Mouse (Mus musculus) brain, embryonic 14.5 days (tissue): ENCODE results near the gene Olfr536.
"Not testable (repeated sequence)": the region's sequence is repeated elsewhere in the genome, so short reads cannot be mapped to it uniquely, and the experiment has no call there.

Experiments
- CTCF ChIP-seq: fragments of 200-500 bp; IDR thresholded peaks from 2 replicates; pipeline ENCODE4 v1.5.1; 2012; ENCODE audit warnings: inconsistent platforms, mild to moderate bottlenecking, moderate library complexity, borderline replicate concordance; ENCODE audit not compliant: insufficient read depth, insufficient read length; ENCODE audit errors: extremely low read depth
- POLR2A ChIP-seq: fragments of 200-500 bp; IDR thresholded peaks from 2 replicates; pipeline ENCODE4 v1.6.1; 2012; ENCODE audit warnings: mild to moderate bottlenecking, inconsistent platforms, borderline replicate concordance; ENCODE audit not compliant: poor library complexity, insufficient read depth, insufficient read length, severe bottlenecking; ENCODE audit errors: extremely low read depth

- not testable (repeated sequence) for TF ChIP-seq CTCF, POLR2A
Measured at GRCm38 (mm10) chr7:140507346-140508021, at the start of gene Olfr536.
